23 mouse cellular contexts compared by ENCODE assay signal in genomic region chr2:102136184-102136583, GRCm38 (mm10). TPM values are rescaled to one million over a fixed set of nuclear protein-coding genes. Genes with fewer than 3 reads are reported as not detected.
A peak's percentile ranks its signal among the peaks of the same experiment; 100 is the strongest.
DNase-seq lines count a peak whose midpoint lies in the region; ATAC-seq and TF ChIP-seq lines count a peak whose summit lies in the region.
"Had no signal": no experiment of that assay in that cellular context is flagged by ENCODE, and none has a peak within 500 bp of the region (broad histone marks: within the 10 kb centered on the region; RNA-seq: fewer than 3 reads in every experiment).

No protein-coding gene starts in this region.

- H3K4me3 ChIP-seq in embryonic facial prominence, embryonic 13.5 days, result no peak overlapping the region
- H3K4me3 ChIP-seq in embryonic facial prominence, embryonic 10.5 days, result no peak overlapping the region
- H3K4me3 ChIP-seq in hindbrain, embryonic 15.5 days, result no peak overlapping the region
- no peak overlapping the region for H3K4me3 ChIP-seq in hindbrain, postnatal 0 days (ENCODE audit: low read length)
- H3K4me3 ChIP-seq in limb, embryonic 12.5 days (replicated peaks), result no peak overlapping the region
- H3K4me3 ChIP-seq: heart, embryonic 12.5 days; lung, embryonic 15.5 days; neural tube, embryonic 12.5 days had no signal

- H3K9me3 ChIP-seq in embryonic facial prominence, embryonic 13.5 days, result no peaks in the 10 kb centered on the region
- H3K9me3 ChIP-seq in embryonic facial prominence, embryonic 10.5 days, result no peaks in the 10 kb centered on the region
- no peaks in the 10 kb centered on the region for H3K9me3 ChIP-seq in hindbrain, embryonic 15.5 days
- H3K9me3 ChIP-seq in hindbrain, postnatal 0 days (ENCODE audit: low read length), result no peaks in the 10 kb centered on the region
- no peaks in the 10 kb centered on the region for H3K9me3 ChIP-seq in limb, embryonic 12.5 days
- H3K9me3 ChIP-seq: heart, embryonic 12.5 days; lung, embryonic 15.5 days; neural tube, embryonic 12.5 days had no signal

- H3K36me3 ChIP-seq in embryonic facial prominence, embryonic 13.5 days, result no peaks in the 10 kb centered on the region
- H3K36me3 ChIP-seq in embryonic facial prominence, embryonic 10.5 days (replicated peaks), result no peaks in the 10 kb centered on the region
- no peaks in the 10 kb centered on the region for H3K36me3 ChIP-seq in hindbrain, embryonic 15.5 days
- H3K36me3 ChIP-seq in hindbrain, postnatal 0 days (ENCODE audit: insufficient read depth, low read length), result no peaks in the 10 kb centered on the region
- H3K36me3 ChIP-seq in limb, embryonic 12.5 days, result no peaks in the 10 kb centered on the region
- H3K36me3 ChIP-seq: heart, embryonic 12.5 days; lung, embryonic 15.5 days; neural tube, embryonic 12.5 days had no signal

- TF ChIP-seq CTCF in hindbrain, postnatal 0 days (IDR thresholded peaks at IDR 0.05; ENCODE audit: low read depth), result no peak

- 76% methylated on average over 3 of the region's 3 CpGs for WGBS in embryonic facial prominence, embryonic 13.5 days
- 77% methylated on average over 3 of the region's 3 CpGs for WGBS in embryonic facial prominence, embryonic 10.5 days
- 84% methylated on average over 3 of the region's 3 CpGs for WGBS in hindbrain, embryonic 15.5 days
- 77% methylated on average over 3 of the region's 3 CpGs for WGBS in hindbrain, postnatal 0 days
- 76% methylated on average over 3 of the region's 3 CpGs for WGBS in limb, embryonic 12.5 days

- H3K27ac ChIP-seq in embryonic facial prominence, embryonic 13.5 days, result peak overlapping the region; percentile 77
- H3K27ac ChIP-seq in embryonic facial prominence, embryonic 10.5 days (replicated peaks), result no peak overlapping the region
- 0 out of 2 replicates have a peak overlapping the region, but pooled peaks have one; percentile 22 for H3K27ac ChIP-seq in hindbrain, embryonic 15.5 days (replicated peaks)
- H3K27ac ChIP-seq in hindbrain, postnatal 0 days, result no peak overlapping the region
- H3K27ac ChIP-seq in limb, embryonic 12.5 days, result peak overlapping the region; percentile 66
- H3K27ac ChIP-seq: liver, embryonic 14.5 days; lung, embryonic 15.5 days; neural tube, embryonic 12.5 days had no signal

- 0 out of 2 replicates have a peak overlapping the region, but pooled peaks have one; percentile 35 for H3K4me2 ChIP-seq in embryonic facial prominence, embryonic 13.5 days
- H3K4me2 ChIP-seq in hindbrain, embryonic 15.5 days, result no peak overlapping the region
- no peak overlapping the region for H3K4me2 ChIP-seq in hindbrain, postnatal 0 days (ENCODE audit: low read depth, low read length)
- no peak overlapping the region; the same call in 1 of the 2 replicates for H3K4me2 ChIP-seq in limb, embryonic 12.5 days
- H3K4me2 ChIP-seq: heart, embryonic 12.5 days; lung, embryonic 15.5 days; midbrain, embryonic 11.5 days; neural tube, embryonic 12.5 days had no signal

- no peaks in the 10 kb centered on the region for H3K27me3 ChIP-seq in embryonic facial prominence, embryonic 13.5 days
- H3K27me3 ChIP-seq in embryonic facial prominence, embryonic 10.5 days (replicated peaks; ENCODE audit: low read depth, poor library complexity, severe bottlenecking), result no peaks in the 10 kb centered on the region
- H3K27me3 ChIP-seq in hindbrain, embryonic 15.5 days, result no peaks in the 10 kb centered on the region
- no peaks in the 10 kb centered on the region for H3K27me3 ChIP-seq in hindbrain, postnatal 0 days (ENCODE audit: insufficient read depth, low read length)
- H3K27me3 ChIP-seq in limb, embryonic 12.5 days, result no peaks in the 10 kb centered on the region
- H3K27me3 ChIP-seq: heart, embryonic 12.5 days; lung, embryonic 15.5 days; neural tube, embryonic 12.5 days; Patski had no signal

- H3K9ac ChIP-seq in embryonic facial prominence, embryonic 13.5 days, result no peak overlapping the region
- H3K9ac ChIP-seq in hindbrain, embryonic 15.5 days, result no peak overlapping the region
- H3K9ac ChIP-seq in hindbrain, postnatal 0 days (replicated peaks; ENCODE audit: low read length), result no peak overlapping the region
- H3K9ac ChIP-seq in limb, embryonic 12.5 days (replicated peaks), result no peak overlapping the region
- H3K9ac ChIP-seq: heart, embryonic 12.5 days; liver, embryonic 14.5 days; lung, embryonic 15.5 days; neural tube, embryonic 12.5 days had no signal

- ATAC-seq in embryonic facial prominence, embryonic 13.5 days (ENCODE audit: insufficient number of reproducible peaks, insufficient read depth, low FRiP score, low TSS enrichment, low read depth), result no peak
- no peak for ATAC-seq in hindbrain, embryonic 15.5 days (ENCODE audit: low FRiP score, low read depth)
- no peak for ATAC-seq in hindbrain, postnatal 0 days
- no peak for ATAC-seq in limb, embryonic 12.5 days (ENCODE audit: insufficient number of reproducible peaks, insufficient read depth, low FRiP score, low TSS enrichment, low read depth)
- ATAC-seq in monocyte, adult 5-6 weeks (replicated peaks; ENCODE audit: insufficient number of reproducible peaks, low FRiP score, low TSS enrichment, poor library complexity, severe bottlenecking), result no peak
- ATAC-seq: forebrain, embryonic 14.5 days; intestine, embryonic 16.5 days; Patski had no signal

- no peak for DNase-seq in embryonic facial prominence, embryonic 10.5 days (ENCODE audit: low spot score)
- DNase-seq in hindbrain, postnatal 0 days (ENCODE audit: low spot score), result no peak
- DNase-seq in embryo, embryonic 10.5 days (ENCODE audit: low spot score), result no peak
- DNase-seq in cerebellum, adult 11 months, result no peak
- DNase-seq: adrenal gland, adult 8-10 months; embryo, embryonic 11 days; heart, postnatal 14 days; kidney, postnatal 36 days; lung, postnatal 4 days; right cerebral cortex, adult 18-20 months; thymus, adult 18-20 months had no signal

- H3K4me1 ChIP-seq in embryonic facial prominence, embryonic 13.5 days, result peaks cover 89% of the 10 kb centered on the region
- H3K4me1 ChIP-seq in embryonic facial prominence, embryonic 10.5 days, result peaks cover 91% of the 10 kb centered on the region
- H3K4me1 ChIP-seq in hindbrain, embryonic 15.5 days (replicated peaks), result peaks cover 61% of the 10 kb centered on the region
- peaks cover 10% of the 10 kb centered on the region; the same call in 1 of the 2 replicates for H3K4me1 ChIP-seq in hindbrain, postnatal 0 days (ENCODE audit: insufficient read depth, low read length)
- H3K4me1 ChIP-seq in limb, embryonic 12.5 days (replicated peaks), result peaks cover 97% of the 10 kb centered on the region

RNA-seq across cellular contexts. Expression of gene Ldlrad3, which starts 50.0 kb away (rescaled TPM):
- polyA plus RNA-seq in embryonic facial prominence, embryonic 13.5 days (2015; fragmentation: Nextera tagmentation; extraction: Ambion mirVana), result 52.4 and 53.3 TPM in 2 replicates
- 56.0 and 56.5 TPM in 2 replicates for polyA plus RNA-seq in embryonic facial prominence, embryonic 10.5 days (2016; fragmentation: Nextera tagmentation; extraction: Ambion mirVana)
- 28.8 and 29.6 TPM in 2 replicates for polyA plus RNA-seq in hindbrain, embryonic 15.5 days (2015; fragmentation: Nextera tagmentation; extraction: Ambion mirVana)
- 30.1 and 32.4 TPM in 2 replicates for total RNA-seq in hindbrain, postnatal 0 days (2014; rRNA removed)
- 20.7 and 21.6 TPM in 2 replicates for polyA plus RNA-seq in hindbrain, postnatal 0 days (2015; fragmentation: Nextera tagmentation; extraction: Ambion mirVana)
- 66.2 and 68.2 TPM in 2 replicates for polyA plus RNA-seq in limb, embryonic 12.5 days (2016; fragmentation: Nextera tagmentation; extraction: Ambion mirVana)
- 99.1 to 119 TPM (median 107 TPM) in 3 replicates for total RNA-seq in monocyte, adult 5-6 weeks (2017)

Comparison
In these comparisons a context has a peak if more than half of its experiments do, and no peak if none do; other contexts are left out.
1. H3K27ac ChIP-seq: peak in embryonic facial prominence, embryonic 13.5 days (single experiment), hindbrain, embryonic 15.5 days (single experiment) and limb, embryonic 12.5 days (single experiment); none in embryonic facial prominence, embryonic 10.5 days (single experiment) and hindbrain, postnatal 0 days (single experiment).